Mouse (Mus musculus): ENCODE measurements around the gene Hus1b.

The Hus1b gene

GRCm38 (mm10) chr13:30949181-30949580, 1.6 kb upstream of the Hus1b start:
- no peak for ATAC-seq (ENCODE audit: low TSS enrichment)

GRCm38 (mm10) chr13:30947129-30947528, 430 bp downstream of the Hus1b start:
- ATAC-seq (ENCODE audit: low TSS enrichment): no peak

- ATAC-seq (ENCODE audit: low TSS enrichment): peak; percentile 90
Measured at GRCm38 (mm10) chr13:30945788-30946187, 1.8 kb downstream of the Hus1b start.

- ATAC-seq (ENCODE audit: low TSS enrichment): no peak
Measured at GRCm38 (mm10) chr13:30932972-30933371, 14.6 kb downstream of the Hus1b start.

GRCm38 (mm10) chr13:30931613-30932012, 15.9 kb downstream of the Hus1b start:
- no peak for ATAC-seq (ENCODE audit: low TSS enrichment)

GRCm38 (mm10) chr13:30929119-30929518, 18.4 kb downstream of the Hus1b start:
- no peak for ATAC-seq (ENCODE audit: low TSS enrichment)

- no peak for ATAC-seq (ENCODE audit: low TSS enrichment)
Measured at GRCm38 (mm10) chr13:30924269-30924668, 23.3 kb downstream of the Hus1b start.

- ATAC-seq (ENCODE audit: low TSS enrichment): no peak
Measured at GRCm38 (mm10) chr13:30921914-30922313, 25.6 kb downstream of the Hus1b start.

GRCm38 (mm10) chr13:30913757-30914156, 33.8 kb downstream of the Hus1b start:
- ATAC-seq (ENCODE audit: low TSS enrichment): no peak

- peak; percentile 91 for ATAC-seq (ENCODE audit: low TSS enrichment)
Measured at GRCm38 (mm10) chr13:30913028-30913427, 34.5 kb downstream of the Hus1b start.

- ATAC-seq (ENCODE audit: low TSS enrichment): peak; percentile 53; the same call in 1 of the 2 replicates
Measured at GRCm38 (mm10) chr13:30911931-30912625, 35.5 kb downstream of the Hus1b start.

GRCm38 (mm10) chr13:30910889-30911288, 36.7 kb downstream of the Hus1b start:
- ATAC-seq (ENCODE audit: low TSS enrichment): no peak

- no peak for ATAC-seq (ENCODE audit: low TSS enrichment)
Measured at GRCm38 (mm10) chr13:30902286-30902685, 45.3 kb downstream of the Hus1b start.

GRCm38 (mm10) chr13:30901387-30902041, 46.0 kb downstream of the Hus1b start:
- peak; percentile 76 for ATAC-seq (ENCODE audit: low TSS enrichment)
